Mouse (Mus musculus) right cerebral cortex, postnatal 25 days (tissue): ENCODE measurements around the gene Mt2.

Experiments
- DNase-seq: peaks from one replicate; pipeline ENCODE4 v3.0.0; 2022

The Mt2 gene

GRCm38 (mm10) chr8:94172809-94173732 lies 607 bp downstream of the Mt2 start:
- DNase-seq: no peak

GRCm38 (mm10) chr8:94173848-94174403 lies 1.5 kb downstream of the Mt2 start:
- no peak for DNase-seq

- DNase-seq: no peak
Observed at GRCm38 (mm10) chr8:94174619-94175213, 2.3 kb downstream of the Mt2 start.

- DNase-seq: no peak
Observed at GRCm38 (mm10) chr8:94177716-94178390, 5.4 kb downstream of the Mt2 start.

- peak; percentile 85 for DNase-seq
Observed at GRCm38 (mm10) chr8:94178857-94179712, 6.6 kb downstream of the Mt2 start, which contains the start of gene Mt1. TSS of gene Mt1 (plus strand) at chr8:94179082.

- peak; percentile 25 for DNase-seq
Observed at GRCm38 (mm10) chr8:94179713-94180560, 7.5 kb downstream of the Mt2 start.

- no peak for DNase-seq
Observed at GRCm38 (mm10) chr8:94180561-94180908, 8.1 kb downstream of the Mt2 start.

- no peak for DNase-seq
Observed at GRCm38 (mm10) chr8:94182055-94182929, 9.8 kb downstream of the Mt2 start.

- peak; percentile 65 for DNase-seq
Observed at GRCm38 (mm10) chr8:94183117-94183516, 10.7 kb downstream of the Mt2 start.

GRCm38 (mm10) chr8:94184357-94184843 lies 11.9 kb downstream of the Mt2 start:
- DNase-seq: no peak

- DNase-seq: no peak
Observed at GRCm38 (mm10) chr8:94185791-94186190, 13.3 kb downstream of the Mt2 start.

GRCm38 (mm10) chr8:94186542-94186941 lies 14.1 kb downstream of the Mt2 start:
- peak; percentile 38 for DNase-seq

GRCm38 (mm10) chr8:94187290-94188002 lies 15.0 kb downstream of the Mt2 start:
- no peak for DNase-seq

GRCm38 (mm10) chr8:94189275-94190031 lies 17.0 kb downstream of the Mt2 start:
- DNase-seq: peak; percentile 53

GRCm38 (mm10) chr8:94191101-94191691 lies 18.7 kb downstream of the Mt2 start:
- DNase-seq: no peak

GRCm38 (mm10) chr8:94192926-94193325 lies 20.5 kb downstream of the Mt2 start:
- DNase-seq: no peak

GRCm38 (mm10) chr8:94194591-94195223 lies 22.2 kb downstream of the Mt2 start:
- DNase-seq: no peak
